In the genomic region with DNA sequence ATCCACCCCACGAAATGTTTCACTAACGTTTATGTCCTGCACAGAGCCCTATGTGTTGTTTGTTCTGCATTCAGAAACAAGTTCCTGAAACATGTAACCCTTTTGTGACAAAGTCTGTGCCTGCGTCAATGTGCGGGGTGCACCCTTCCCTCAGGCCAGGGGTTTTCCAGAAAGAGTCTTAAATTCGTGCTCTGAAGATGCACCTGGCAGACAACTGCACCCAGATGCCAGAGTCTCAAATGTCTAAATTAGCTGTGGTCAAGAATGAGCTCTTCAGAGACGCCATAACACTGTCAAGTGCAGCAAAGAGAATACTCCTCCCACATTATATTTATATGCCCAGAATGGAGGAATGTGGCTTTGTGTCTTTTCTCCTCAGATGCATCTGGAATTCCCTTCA, we compare ENCODE assay signal across 33 mouse cellular contexts.
"Had no signal": no experiment of that assay in that cellular context is flagged by ENCODE, and none has a peak within 500 bp of the region (broad histone marks: within the 10 kb centered on the region; RNA-seq: fewer than 3 reads in every experiment).

No protein-coding gene starts in this region.

- H3K36me3 ChIP-seq: heart, embryonic 12.5 days; heart, embryonic 13.5 days; heart, embryonic 15.5 days; hindbrain, embryonic 10.5 days; hindbrain, embryonic 12.5 days; hindbrain, embryonic 13.5 days; hindbrain, embryonic 15.5 days; intestine, embryonic 15.5 days; kidney, embryonic 15.5 days had no signal

- H3K4me1 ChIP-seq: heart, embryonic 12.5 days; heart, embryonic 13.5 days; heart, embryonic 15.5 days; hindbrain, embryonic 10.5 days; hindbrain, embryonic 12.5 days; hindbrain, embryonic 13.5 days; hindbrain, embryonic 15.5 days; intestine, embryonic 15.5 days; kidney, embryonic 15.5 days had no signal

- H3K27me3 ChIP-seq: heart, embryonic 12.5 days; heart, embryonic 13.5 days; heart, embryonic 15.5 days; hindbrain, embryonic 12.5 days; hindbrain, embryonic 13.5 days; hindbrain, embryonic 15.5 days; intestine, embryonic 15.5 days; kidney, embryonic 15.5 days had no signal

- H3K9me3 ChIP-seq: heart, embryonic 12.5 days; heart, embryonic 13.5 days; heart, embryonic 15.5 days; hindbrain, embryonic 10.5 days; hindbrain, embryonic 12.5 days; hindbrain, embryonic 13.5 days; hindbrain, embryonic 15.5 days; intestine, embryonic 15.5 days; kidney, embryonic 15.5 days had no signal

- H3K27ac ChIP-seq: heart, embryonic 13.5 days; heart, embryonic 15.5 days; hindbrain, embryonic 10.5 days; hindbrain, embryonic 12.5 days; hindbrain, embryonic 13.5 days; hindbrain, embryonic 14.5 days; hindbrain, embryonic 15.5 days; hindbrain, postnatal 0 days; intestine, embryonic 15.5 days; kidney, embryonic 15.5 days; kidney, postnatal 0 days; layer of hippocampus, adult 2 months; left cerebral cortex, adult 2 months had no signal

- H3K4me3 ChIP-seq: heart, embryonic 12.5 days; heart, embryonic 13.5 days; heart, embryonic 15.5 days; hindbrain, embryonic 10.5 days; hindbrain, embryonic 12.5 days; hindbrain, embryonic 13.5 days; hindbrain, embryonic 15.5 days; intestine, embryonic 15.5 days; kidney, embryonic 15.5 days; layer of hippocampus, adult 2 months; left cerebral cortex, adult 2 months had no signal

- ATAC-seq: hindbrain, embryonic 16.5 days; hindbrain, postnatal 0 days; inflammation-experienced regulatory T-cells, adult 6 months; intestine, embryonic 15.5 days; intestine, embryonic 16.5 days; intestine, postnatal 0 days had no signal

- H3K4me2 ChIP-seq: heart, embryonic 11.5 days; heart, embryonic 12.5 days; heart, embryonic 13.5 days; heart, embryonic 15.5 days; hindbrain, embryonic 12.5 days; hindbrain, embryonic 13.5 days; hindbrain, embryonic 14.5 days; hindbrain, embryonic 15.5 days; intestine, embryonic 15.5 days; kidney, embryonic 15.5 days had no signal

- DNase-seq: heart, postnatal 10 days; heart, postnatal 14 days; heart, postnatal 36 days; heart, postnatal 4 days; kidney, adult 11 months; kidney, adult 18-20 months; kidney, adult 2 months; kidney, adult 8-10 months; kidney, adult 9 months; kidney, postnatal 14 days; kidney, postnatal 25 days; kidney, postnatal 36 days; layer of hippocampus, adult 9-11 months; layer of hippocampus, postnatal 36 days had no signal

- H3K9ac ChIP-seq: heart, embryonic 12.5 days; heart, embryonic 13.5 days; heart, embryonic 15.5 days; hindbrain, embryonic 12.5 days; hindbrain, embryonic 13.5 days; hindbrain, embryonic 14.5 days; hindbrain, embryonic 15.5 days; intestine, embryonic 15.5 days; kidney, embryonic 15.5 days had no signal
